Comparison of ENCODE assay signal across 11 mouse cellular contexts in the genomic region with DNA sequence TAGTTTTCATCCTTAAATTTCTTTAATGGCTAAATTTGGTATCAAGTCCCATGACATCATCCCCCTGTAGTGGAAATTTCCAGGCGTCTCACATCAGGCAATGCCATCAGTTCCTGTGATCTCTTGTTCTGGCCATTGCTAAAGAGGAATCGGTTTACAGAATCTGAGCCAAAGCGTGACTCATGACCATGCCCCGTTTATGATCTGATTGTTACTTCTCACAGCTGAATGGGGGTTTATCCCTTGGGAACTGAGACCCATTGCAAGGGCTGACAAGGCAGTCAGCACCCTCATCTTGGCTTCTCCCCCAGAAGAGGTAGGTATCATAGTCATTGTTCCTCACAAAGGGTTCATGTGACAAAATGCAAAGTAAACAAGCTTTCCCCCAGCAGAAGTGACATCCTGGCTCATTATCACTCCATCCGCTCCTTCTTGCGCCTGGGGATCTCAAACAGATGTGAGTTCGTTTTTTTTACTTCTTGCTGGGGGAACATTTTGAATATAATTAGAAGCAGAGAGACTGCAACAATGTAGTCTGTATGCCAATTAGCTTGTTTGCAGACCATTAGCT. TPM values are rescaled to one million over a fixed set of nuclear protein-coding genes. Genes with fewer than 3 reads are reported as not detected.
DNase-seq lines count a peak whose midpoint lies in the region.
"Had no signal": no experiment of that assay in that cellular context is flagged by ENCODE, and none has a peak within 500 bp of the region (broad histone marks: within the 10 kb centered on the region; RNA-seq: fewer than 3 reads in every experiment).

No protein-coding gene starts in this region.

- DNase-seq in cerebellum, adult 9-11 months: peak; percentile 27
- DNase-seq in cerebellum, adult 18-20 months: no peak
- peak; percentile 66 for DNase-seq in layer of hippocampus, adult 9-10 months (ENCODE audit: low spot score)
- DNase-seq in layer of hippocampus, postnatal 10 days (ENCODE audit: low spot score in 2 of 2): no peak
- peak; percentile 24 for DNase-seq in adrenal gland, postnatal 25 days
- peak; percentile 71 for DNase-seq in lung, postnatal 10 days
- DNase-seq in spleen, postnatal 4 days (ENCODE audit: low spot score in 2 of 2): no peak
- DNase-seq in kidney, postnatal 4 days: no peak
- DNase-seq: cerebellum, adult 2 months; gastrocnemius, postnatal 36 days had no signal

RNA-seq across cellular contexts. Expression of gene Clrn2, which starts 19.4 kb away (rescaled TPM):
- not detected for total RNA-seq in layer of hippocampus, postnatal 10 days (2021)
- total RNA-seq in adrenal gland, postnatal 25 days (2021): not detected in 2 replicates
- total RNA-seq: gastrocnemius, postnatal 36 days; hematopoietic stem cell, adult 5-6 weeks had no signal

RNA-seq across cellular contexts. Expression of gene Lap3, which starts 20.2 kb away (rescaled TPM):
- total RNA-seq in layer of hippocampus, postnatal 10 days (2021): 10 to 100 TPM; 48.2 to 51.6 TPM
- 54.5 and 61.8 TPM in 2 replicates for total RNA-seq in adrenal gland, postnatal 25 days (2021)

RNA-seq across cellular contexts. Expression of gene Qdpr, which starts 22.9 kb away (rescaled TPM):
- total RNA-seq in layer of hippocampus, postnatal 10 days (2021): 10 to 100 TPM; 95.6 to 98.3 TPM
- total RNA-seq in adrenal gland, postnatal 25 days (2021): 121 and 129 TPM in 2 replicates

RNA-seq across cellular contexts. Expression of gene Med28, which starts 47.1 kb away (rescaled TPM):
- 10 to 100 TPM; 80.0 to 83.5 TPM for total RNA-seq in layer of hippocampus, postnatal 10 days (2021)
- total RNA-seq in adrenal gland, postnatal 25 days (2021): 90.1 and 100 TPM in 2 replicates

Comparison
In these comparisons a context has a peak if more than half of its experiments do, and no peak if none do; other contexts are left out.
1. DNase-seq: peak in cerebellum, adult 9-11 months (single experiment), layer of hippocampus, adult 9-10 months (single experiment), adrenal gland, postnatal 25 days (single experiment) and lung, postnatal 10 days (single experiment); none in cerebellum, adult 18-20 months (0 of 2), layer of hippocampus, postnatal 10 days (0 of 2), spleen, postnatal 4 days (0 of 2) and kidney, postnatal 4 days (0 of 2).